Mouse (Mus musculus): ENCODE results near the gene Ctcfl.

The Ctcfl gene

DNA sequence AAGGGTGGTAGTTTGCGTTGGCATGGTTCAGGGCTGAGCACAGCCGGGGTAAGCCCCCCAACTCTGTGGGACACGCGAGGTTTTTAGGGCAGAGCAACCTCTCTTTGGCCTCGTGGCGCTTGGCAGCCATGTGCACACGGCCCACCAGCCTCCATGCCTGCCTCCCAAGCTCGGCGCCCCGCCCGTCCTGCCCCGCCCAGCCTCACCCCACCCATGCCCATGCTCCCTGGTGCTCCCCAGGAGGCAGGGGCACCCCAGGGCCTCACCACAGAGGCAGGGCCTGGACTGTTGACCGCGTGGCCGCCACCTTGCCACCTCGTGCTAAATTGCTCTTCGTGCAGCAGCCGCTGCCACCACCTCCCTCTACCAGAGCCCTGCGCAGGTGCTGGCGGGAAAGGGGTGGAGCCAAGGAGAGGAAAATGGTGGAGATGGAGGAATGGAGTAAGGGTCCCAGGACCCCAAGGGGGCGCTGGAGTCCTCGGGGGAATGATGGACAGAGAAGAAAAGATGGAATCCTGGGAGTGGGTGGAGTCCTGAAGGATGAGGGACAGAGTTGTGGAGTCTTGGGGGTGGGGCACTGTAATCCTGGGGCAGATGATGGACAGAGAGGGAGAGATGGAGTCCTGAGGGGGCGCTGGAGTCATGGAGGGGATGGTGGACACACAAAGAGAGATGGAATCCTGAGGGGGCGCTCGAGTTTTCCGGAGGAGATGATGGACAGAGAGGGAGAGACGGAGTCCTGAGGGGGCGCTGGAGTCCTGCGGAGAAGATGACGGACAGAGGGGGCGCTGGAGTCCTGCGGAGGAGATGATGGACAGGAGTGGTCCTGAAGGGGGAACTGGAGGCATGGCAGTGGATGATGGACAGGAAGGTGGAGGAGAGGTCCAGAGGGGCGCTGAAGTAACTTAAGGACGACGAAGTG lies at the start of gene Ctcfl:
Ctcfl (minus strand) TSS at position 503 of the 922 bp plus-strand sequence.
- peak; percentile 62 for DNase-seq (ENCODE audit: low spot score)

DNA sequence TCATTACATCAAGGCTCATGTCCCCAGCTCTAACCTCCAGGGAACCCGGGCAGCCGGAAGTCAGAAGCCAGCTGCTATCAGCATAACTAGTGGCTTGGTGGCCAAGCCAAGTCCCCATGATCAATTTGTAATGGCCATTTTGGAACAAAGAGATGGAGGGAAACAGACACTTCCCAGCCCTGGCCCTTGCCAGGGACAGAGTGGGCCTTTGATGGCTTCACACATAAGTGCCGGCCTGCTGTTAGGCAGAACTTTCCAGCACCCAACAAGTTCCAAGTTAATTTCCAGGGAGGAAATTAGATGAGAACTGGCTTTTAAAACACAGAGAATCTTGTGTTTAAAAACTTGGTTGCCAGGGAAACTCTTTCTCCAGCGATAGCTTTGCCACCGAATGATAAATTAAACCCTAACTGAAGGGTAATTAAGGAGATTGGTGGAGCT lies 49.1 kb upstream of the Ctcfl start:
- no peak for DNase-seq (ENCODE audit: low spot score)

DNA sequence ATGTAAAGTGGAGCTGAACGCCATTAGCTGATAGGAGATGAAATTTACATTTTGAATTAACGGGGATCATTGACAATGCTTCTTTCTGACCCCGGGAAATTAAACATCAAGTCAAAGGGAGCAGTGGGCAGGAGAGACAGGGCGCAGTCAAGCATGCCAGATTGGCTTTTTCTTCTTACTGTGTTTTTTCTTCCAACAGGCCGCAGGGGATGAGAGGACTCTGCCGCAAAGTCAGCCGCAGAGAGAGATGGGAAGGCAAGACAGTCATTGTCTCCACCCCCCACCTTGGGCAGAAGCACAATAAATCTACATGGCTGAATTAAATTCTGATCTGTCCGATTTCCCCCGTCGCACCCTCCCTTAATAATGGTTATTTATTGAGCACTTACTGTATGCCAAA lies 46.0 kb upstream of the Ctcfl start:
- DNase-seq (ENCODE audit: low spot score) = no peak

DNA sequence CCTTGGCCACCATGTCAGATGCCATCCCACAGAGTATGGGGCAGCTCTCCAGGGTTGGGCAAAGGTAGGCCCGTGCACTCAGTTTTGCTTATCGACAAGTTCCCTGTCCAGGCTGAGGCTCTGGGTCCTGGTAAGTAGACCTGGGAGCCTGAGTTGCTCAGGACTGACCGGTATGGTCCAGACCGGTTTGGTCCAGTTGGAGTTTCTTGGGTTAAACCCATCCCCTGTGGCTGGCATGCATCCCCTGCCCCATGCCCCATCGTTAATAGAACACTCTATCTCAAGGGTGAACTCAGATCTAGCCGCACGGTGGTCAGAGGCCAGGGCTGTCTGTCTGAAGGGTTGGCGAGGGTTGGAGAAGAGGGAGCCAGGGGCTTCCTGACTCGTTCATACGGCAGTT lies 45.6 kb upstream of the Ctcfl start:
- DNase-seq (ENCODE audit: low spot score) = no peak

DNA sequence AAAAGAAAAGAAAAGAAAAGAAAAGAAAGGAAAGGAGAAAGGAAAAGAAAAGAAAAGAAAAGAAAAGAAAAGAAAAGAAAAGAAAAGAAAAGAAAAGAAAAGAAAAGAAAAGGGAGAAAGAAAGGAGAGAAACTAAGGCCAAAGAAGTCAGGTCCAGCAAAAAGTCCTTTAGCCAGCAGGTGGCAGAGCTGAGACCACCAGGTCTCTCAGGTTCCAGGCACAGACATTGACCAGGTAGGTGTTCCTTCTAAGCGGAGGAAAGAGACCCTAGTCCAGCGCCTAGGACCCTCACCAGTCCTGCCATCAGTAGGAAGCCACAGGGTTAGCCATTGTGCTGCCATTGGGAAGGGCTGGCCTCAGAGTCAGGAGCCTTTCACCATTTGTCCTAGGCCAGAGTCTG lies 45.0 kb upstream of the Ctcfl start:
- DNase-seq (ENCODE audit: low spot score) = no peak

DNA sequence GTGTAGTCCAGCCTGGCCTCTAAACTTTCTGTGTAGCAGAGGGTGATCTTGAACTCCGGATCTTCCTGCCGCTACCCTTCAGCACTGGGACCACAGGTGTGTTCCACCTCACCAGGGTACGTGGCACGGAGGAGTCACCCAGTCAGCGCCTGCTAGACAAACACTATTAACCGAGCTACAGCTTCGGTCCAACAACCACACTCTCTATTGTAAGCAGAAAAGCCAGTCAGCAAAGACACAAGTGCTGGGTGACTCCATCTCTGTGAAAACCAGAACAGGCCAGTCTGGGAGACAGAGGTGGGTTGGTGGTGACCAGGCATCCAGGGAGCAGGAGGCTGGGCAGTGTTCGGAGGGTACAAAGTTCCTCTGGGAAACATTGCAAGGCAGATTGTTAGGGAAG lies 44.1 kb upstream of the Ctcfl start:
- DNase-seq (ENCODE audit: low spot score) = no peak

DNA sequence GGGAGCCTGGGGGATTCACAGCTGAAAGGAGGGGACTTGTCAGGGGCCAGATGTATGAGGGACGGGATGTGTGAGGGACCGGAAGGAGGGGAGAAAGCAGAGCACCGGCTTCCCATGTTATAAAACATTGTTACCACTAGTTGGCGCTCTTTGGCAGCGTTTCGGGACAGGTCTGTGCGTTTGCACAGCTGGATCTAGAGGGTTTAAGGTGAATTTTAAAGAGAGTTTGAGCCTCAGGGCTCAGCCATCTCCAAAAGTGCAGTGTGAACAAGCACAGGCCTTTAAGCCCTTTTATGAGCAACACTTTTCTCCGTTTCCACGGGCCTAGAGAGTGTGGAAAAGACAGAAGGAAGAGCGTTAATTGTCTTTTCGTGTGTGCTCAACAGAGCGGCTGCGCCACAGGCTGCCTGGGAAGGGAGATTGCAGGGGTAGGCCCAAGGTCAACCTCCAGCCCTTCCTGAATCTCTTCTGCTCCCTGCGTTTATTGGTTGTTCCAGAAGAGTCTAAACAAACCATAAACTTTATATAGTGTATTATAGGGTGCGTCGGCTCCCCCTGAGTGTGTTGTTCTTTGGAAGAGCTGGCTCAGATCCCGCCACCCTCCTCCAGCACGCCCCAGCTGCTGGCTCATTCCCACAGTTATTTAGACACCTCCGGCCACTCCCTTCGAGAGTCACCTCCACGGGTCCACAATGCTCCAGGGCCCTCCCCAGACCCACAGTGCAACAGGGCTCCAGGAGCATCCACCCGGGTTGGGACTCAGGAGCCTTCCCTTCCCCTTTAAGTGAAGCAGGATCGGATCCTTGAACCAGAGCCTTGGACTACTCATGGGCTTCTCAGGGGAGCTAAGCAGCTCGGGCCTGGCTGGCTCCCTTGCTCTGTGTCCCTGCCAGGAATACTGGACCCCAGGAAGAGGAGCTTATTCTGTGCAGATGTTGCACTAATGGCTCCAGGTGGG lies 40.3 kb upstream of the Ctcfl start:
- DNase-seq (ENCODE audit: low spot score) = peak; percentile 80

DNA sequence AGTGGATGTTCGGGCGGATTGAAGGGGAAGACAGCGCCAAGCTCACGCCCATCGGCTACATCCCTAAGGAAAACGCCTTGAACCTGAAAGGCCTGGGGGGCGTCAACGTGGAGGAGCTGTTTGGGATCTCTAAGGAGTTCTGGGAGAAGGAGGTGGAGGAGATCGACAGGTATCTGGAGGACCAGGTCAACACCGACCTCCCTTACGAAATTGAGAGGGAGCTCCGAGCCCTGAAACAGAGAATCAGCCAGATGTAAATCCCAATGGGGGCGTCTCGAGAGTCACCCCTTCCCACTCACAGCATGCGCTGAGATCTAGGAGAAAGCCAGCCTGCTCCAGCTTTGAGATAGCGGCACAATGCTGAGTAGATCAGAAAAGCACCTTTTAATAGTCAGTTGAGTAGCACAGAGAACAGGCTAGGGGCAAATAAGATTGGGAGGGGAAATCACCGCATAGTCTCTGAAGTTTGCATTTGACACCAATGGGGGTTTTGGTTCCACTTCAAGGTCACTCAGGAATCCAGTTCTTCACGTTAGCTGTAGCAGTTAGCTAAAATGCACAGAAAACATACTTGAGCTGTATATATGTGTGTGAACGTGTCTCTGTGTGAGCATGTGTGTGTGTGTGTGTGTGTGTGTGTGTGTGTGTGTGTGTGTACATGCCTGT lies 39.2 kb upstream of the Ctcfl start:
- no peak for DNase-seq (ENCODE audit: low spot score)

DNA sequence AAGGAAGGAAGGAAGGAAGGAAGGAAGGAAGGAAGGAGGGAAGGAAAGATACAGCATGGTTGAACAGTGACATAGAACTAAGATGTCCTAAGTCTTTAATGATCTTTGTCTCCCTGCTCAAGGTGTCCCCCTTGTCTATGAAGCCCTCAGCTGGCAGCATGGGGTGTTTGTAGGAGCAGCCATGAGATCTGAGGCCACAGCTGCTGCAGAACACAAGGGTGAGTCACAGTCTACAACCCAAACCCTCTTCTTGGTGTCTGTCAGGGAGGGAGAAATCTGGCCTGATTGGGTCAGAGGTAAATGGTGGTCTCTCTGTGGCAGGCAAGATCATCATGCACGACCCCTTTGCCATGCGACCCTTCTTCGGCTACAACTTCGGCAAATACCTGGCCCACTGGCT lies 38.5 kb upstream of the Ctcfl start:
- DNase-seq (ENCODE audit: low spot score) = no peak

DNA sequence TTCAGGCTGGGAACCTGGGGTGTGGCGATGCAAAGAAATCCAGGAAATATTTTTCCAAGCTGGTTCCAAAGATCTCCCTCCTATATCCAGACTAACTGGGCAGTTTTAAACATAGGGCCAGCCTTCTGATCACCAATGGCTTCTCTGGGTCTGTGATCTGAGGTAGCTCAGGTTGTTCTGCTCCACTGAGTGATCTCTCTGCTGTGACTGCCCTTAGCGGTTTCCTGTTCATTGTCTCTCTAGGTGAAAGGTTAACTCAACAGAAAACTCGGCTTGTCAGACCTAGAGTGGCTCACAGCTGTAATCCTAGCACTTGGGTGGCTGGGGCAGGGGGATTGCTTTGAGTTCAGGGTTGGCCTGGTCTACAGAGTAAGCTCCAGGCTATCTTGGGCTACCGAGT lies 38.1 kb upstream of the Ctcfl start:
- no peak for DNase-seq (ENCODE audit: low spot score)

DNA sequence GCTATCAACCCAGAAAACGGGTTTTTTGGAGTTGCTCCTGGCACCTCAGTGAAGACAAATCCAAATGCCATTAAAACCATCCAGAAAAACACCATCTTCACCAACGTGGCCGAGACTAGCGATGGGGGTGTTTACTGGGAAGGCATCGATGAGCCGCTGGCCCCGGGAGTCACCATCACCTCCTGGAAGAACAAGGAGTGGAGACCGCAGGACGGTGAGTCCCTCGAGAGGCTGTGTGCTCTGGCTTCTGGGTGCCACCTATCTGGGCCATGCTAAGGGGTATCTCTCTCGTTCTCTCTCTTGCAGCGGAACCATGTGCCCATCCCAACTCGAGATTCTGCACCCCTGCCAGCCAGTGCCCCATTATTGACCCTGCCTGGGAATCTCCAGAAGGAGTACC lies 37.6 kb upstream of the Ctcfl start:
- no peak for DNase-seq (ENCODE audit: low spot score)

DNA sequence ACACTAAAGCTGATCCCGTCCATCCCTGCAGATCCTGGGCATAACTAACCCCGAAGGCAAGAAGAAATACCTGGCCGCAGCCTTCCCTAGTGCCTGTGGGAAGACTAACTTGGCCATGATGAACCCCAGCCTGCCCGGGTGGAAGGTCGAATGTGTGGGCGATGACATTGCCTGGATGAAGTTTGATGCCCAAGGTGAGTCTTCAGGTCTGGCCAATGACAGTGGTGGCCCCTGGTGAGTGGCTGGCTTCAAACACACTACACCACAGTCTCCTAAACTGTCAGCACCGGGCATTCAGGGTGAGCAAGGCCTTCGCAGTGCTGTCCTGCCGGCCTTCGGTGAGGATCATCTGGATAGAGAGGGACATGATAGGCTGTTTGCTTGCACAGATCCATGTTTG lies 36.6 kb upstream of the Ctcfl start:
- DNase-seq (ENCODE audit: low spot score) = no peak

DNA sequence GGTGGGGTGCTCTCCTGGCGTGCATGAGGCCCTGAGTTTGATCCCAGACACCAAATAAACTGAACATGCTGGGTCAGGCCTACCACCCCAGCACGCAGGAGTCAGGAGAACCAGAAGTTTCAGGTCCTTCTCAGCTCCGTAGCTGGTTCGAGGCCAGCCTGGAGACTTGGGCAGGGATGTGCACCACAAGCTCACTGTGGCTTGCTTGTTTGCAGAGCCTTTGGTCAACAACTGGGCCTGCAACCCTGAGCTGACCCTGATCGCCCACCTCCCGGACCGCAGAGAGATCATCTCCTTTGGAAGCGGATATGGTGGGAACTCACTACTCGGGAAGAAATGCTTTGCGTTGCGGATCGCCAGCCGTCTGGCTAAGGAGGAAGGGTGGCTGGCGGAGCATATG lies 35.6 kb upstream of the Ctcfl start:
- DNase-seq (ENCODE audit: low spot score) = no peak

DNA sequence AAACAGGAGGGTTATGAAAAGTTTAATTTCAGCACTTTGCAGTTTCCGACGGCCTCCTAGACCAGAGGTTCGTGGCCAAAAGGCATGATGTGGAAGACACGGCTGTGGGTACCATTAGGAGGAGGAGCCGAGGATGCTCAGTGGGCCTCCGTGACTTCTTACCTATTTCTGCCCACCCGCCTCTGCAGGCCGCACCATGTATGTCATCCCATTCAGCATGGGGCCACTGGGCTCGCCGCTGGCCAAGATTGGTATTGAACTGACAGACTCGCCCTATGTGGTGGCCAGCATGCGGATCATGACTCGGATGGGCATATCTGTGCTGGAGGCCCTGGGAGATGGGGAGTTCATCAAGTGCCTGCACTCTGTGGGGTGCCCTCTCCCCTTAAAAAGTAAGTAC lies 35.2 kb upstream of the Ctcfl start:
- DNase-seq (ENCODE audit: low spot score) = no peak

DNA sequence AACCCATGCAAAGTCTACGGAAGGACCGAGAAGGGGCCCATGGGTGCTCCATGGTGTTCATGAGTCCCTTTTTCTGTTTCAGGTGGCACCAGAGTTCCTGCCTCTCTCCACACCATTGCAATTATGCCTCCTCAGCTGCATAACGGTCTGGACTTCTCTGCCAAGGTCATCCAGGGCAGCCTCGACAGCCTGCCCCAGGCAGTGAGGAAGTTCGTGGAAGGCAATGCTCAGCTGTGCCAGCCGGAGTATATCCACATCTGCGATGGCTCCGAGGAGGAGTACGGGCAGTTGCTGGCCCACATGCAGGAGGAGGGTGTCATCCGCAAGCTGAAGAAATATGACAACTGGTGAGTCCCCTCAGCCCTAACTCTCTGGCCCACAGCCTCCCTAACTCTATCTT lies 33.9 kb upstream of the Ctcfl start:
- DNase-seq (ENCODE audit: low spot score) = no peak

DNA sequence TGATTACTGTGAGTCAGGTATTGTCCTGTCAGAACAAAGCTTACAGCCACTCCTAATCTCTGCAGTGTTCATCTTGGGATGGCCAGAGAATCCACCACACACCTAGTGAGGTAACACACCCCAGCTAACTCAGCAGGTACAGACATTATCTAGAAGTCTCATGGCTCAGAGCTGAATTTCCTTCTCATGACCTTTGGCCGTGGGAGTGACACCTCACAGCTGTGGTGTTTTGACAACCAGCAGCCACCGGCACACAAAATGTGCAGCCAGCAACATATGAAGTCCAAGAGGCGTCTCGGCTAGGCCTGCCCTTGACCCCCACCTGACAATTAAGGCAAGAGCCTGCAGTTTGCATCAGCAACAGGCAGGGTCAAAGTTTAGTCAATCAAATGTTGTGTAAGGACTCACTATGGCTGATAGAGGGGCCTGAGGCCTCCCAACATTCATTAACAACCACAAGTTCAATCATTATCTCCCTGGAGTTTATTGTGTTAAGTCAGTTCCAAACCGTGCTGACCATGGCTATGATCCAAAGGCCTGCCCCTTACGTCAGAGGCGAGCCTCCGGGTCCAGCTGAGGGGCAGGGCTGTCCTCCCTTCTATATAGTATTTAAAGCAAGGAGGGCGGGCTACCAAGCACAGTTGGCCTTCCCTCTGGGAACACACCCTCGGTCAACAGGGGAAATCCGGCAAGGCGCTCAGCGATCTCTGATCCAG lies 33.3 kb upstream of the Ctcfl start, which contains the start of gene Pck1:
Pck1 (plus strand) TSS at position 613 of the 716 bp plus-strand sequence.
- DNase-seq (ENCODE audit: low spot score) = no peak

DNA sequence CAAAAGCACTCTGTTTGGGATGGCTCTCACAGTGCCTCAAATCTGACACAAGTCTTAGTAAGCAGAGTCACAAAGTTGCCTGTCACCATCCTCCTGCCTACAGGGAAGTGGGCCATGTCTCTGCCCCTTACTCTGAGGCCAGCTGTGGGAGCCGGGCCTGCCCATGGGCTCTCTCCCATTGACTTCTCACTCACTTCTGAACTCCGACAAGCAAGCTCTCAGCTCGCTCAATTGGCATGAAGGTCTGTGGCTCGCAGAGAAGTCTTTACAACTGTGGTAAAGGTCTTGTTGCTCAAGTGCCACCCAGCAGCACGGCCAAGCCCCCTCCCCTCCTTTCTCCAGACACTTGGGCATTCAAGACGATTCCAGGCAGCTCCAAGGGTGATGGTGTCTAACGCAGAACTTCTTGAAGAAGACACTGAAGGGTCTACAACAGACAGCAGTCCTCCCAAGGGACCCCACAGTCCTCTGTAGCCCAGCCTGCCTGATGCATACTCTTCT lies 32.5 kb upstream of the Ctcfl start:
- DNase-seq (ENCODE audit: low spot score) = no peak

DNA sequence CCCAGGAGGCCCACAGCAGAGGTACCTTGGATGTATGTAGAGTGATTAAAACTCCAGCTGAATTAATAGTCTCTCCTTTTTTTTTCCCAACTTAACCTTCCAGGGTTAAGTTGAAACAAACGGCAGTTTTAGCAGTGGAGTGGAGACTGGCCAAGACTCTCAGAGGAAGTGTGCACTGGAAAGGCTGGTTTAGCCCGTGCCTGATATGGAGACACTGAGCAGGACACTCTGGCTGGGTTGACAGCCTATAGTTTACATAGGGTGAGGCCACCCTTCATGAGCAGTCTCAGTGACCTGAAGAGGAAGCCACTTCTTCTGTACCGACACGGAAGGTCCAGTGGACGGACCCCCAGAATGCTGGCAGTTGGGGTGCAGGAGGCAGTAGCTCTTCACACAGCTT lies 32.0 kb upstream of the Ctcfl start:
- no peak for DNase-seq (ENCODE audit: low spot score)

DNA sequence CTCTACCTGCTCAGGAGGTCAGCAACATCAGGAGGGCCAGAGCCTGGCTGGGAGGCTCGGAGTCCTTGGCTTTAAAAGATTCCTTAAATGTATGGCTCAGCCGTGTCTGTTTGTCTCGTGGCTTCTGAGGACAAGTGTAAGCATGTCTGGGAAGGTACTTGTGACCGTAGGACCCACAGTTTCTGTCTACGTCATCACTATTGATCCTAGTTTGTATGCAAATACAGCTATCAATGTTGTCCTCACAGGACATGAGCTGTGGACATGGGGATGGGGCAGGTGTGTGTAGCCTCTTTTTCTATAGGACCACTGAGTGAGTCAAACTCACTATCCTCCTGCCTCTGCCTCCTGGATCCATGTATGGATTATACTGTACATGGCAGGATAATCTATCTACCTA lies 28.7 kb upstream of the Ctcfl start:
- DNase-seq (ENCODE audit: low spot score) = no peak

DNA sequence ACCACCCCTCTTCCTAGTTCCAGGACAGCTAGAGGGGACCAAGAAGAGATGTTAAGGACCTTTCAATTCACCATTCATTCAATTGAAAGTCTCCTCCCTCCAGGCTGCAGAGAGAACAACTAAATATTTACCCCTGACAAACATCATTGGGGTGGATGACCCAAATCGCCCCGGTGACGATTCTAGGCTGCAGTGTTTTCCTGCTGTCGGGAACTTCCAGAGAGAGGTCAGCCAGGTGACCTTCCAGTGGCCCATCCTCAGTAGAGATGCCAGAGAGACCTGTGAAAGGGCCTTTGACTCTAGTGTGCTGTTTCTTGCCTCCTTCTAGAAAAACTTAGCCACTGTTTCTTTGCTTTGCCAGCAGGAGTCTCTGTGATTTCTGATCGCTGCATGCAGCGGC lies 27.4 kb upstream of the Ctcfl start:
- no peak for DNase-seq (ENCODE audit: low spot score)

DNA sequence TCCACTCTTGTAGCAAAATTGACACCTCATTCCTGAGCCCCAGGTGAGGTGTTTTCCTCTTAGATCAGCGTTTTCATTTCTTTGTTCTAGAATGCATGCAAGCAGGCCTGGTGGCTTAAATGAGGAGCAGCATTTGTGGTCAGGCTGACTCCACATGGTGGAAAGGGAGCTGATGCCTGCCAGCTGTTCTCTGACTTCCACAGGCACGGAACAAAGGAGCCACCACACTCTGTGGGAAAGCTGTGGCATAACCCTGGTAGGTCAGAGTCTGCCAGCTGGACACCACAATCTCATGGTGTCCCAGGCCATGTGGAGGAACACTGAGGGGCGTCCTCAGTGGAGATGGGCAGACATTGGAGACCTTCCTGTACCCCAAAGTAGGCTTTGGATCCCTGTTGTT lies 26.5 kb upstream of the Ctcfl start:
- no peak for DNase-seq (ENCODE audit: low spot score)
